Mouse (Mus musculus): ENCODE measurements around the gene Astl. TPM values are rescaled to one million over a fixed set of nuclear protein-coding genes. Genes with fewer than 3 reads are reported as not detected.
A peak's percentile ranks its signal among the peaks of the same experiment; 100 is the strongest.

The Astl gene
- polyA plus RNA-seq, 1 experiment from 2014 or later: not detected

DNA sequence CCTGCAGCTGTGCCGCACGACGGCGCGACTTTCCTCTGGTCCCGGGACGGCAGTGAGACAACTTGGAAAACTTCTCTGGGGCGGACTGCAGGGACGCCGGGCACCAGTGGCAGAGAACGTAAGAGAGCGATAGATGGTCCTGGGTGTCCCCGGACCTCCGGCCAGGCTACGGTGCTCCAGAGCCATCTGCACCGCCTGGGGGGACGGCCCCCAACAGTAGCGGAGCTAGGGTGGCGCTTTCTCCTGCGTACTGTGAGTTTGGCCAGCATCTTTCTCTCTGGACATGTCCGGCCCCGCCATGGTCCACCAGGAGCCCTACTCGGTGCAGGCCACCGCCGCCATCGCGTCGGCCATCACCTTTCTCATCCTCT, 24.8 kb downstream of the Astl start:
- POLR2A ChIA-PET: interaction anchor here (1.2 kb wide), 1 partner anchor 67 kb away, joined by 3 read pairs; no protein-coding TSS in a partner anchor
- TF ChIP-seq CTCF (IDR thresholded peaks at IDR 0.05): no peak
- no peak for DNase-seq (ENCODE audit: low read depth, low spot score)
- in situ Hi-C loops (cut with MboI; ENCODE audit: low pct_unique_long_range_greater_than_20kb): loop anchor here (5.0 to 25.0 kb wide), 2 partner anchors 64 to 199 kb away; partner anchors contain the start of gene Gpat2
- H3K27me3 ChIP-seq: peaks cover 59% of the 10 kb centered on the region
- ATAC-seq: peak; percentile 19
- CTCF ChIA-PET: interaction anchor here (0.7 to 2.4 kb wide), 19 partner anchors 11 to 195 kb away, joined by 3 to 12 read pairs (median 4); partner anchors contain the start of gene Gpat2

DNA sequence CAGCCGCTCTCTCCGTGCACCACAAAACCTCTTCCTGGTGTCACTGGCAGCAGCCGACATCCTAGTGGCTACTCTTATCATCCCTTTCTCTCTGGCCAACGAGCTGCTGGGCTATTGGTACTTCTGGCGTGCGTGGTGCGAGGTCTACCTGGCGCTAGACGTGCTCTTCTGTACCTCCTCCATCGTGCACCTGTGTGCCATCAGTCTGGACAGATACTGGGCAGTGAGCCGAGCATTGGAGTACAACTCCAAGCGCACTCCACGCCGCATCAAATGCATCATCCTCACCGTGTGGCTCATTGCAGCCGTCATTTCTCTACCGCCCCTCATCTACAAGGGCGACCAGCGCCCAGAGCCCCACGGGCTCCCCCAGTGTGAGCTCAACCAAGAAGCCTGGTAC, 25.3 kb downstream of the Astl start:
- DNase-seq (ENCODE audit: low read depth, low spot score) (no peak), ATAC-seq (peak; percentile 9)
- ChIA-PET CTCF (interaction anchor here (1.0 to 2.0 kb wide), 6 partner anchors 11 to 138 kb away, joined by 3 to 9 read pairs (median 4); partner anchors contain the start of gene Gpat2), POLR2A (no interaction called here)
- in situ Hi-C loops (cut with MboI; ENCODE audit: low pct_unique_long_range_greater_than_20kb): loop anchor here (5.0 to 25.0 kb wide), 2 partner anchors 64 to 199 kb away; partner anchors contain the start of gene Gpat2
- peaks cover 59% of the 10 kb centered on the region for H3K27me3 ChIP-seq
- no peak for TF ChIP-seq CTCF (IDR thresholded peaks at IDR 0.05)

DNA sequence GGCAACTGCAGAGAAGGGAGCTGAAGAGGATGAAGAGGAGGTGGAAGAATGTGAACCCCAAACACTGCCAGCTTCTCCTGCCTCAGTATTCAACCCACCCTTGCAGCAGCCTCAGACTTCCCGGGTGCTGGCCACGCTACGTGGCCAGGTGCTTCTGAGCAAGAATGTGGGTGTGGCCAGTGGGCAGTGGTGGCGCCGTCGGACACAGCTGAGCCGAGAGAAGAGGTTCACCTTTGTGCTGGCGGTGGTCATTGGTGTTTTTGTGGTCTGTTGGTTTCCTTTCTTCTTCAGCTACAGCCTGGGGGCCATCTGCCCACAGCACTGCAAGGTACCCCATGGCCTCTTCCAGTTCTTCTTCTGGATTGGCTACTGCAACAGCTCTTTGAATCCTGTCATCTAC, 26.0 kb downstream of the Astl start:
- TF ChIP-seq CTCF (IDR thresholded peaks at IDR 0.05): no peak
- peaks cover 62% of the 10 kb centered on the region for H3K27me3 ChIP-seq
- DNase-seq (ENCODE audit: low read depth, low spot score) (no peak), ATAC-seq (no peak)
- ChIA-PET CTCF (interaction anchor here (0.9 to 2.0 kb wide), 3 partner anchors 18 to 89 kb away, joined by 3 to 9 read pairs (median 3); no protein-coding TSS in a partner anchor), POLR2A (no interaction called here)
- in situ Hi-C loops (cut with MboI; ENCODE audit: low pct_unique_long_range_greater_than_20kb): loop anchor here (5.0 to 25.0 kb wide), 2 partner anchors 63 to 198 kb away; partner anchors contain the start of gene Gpat2

DNA sequence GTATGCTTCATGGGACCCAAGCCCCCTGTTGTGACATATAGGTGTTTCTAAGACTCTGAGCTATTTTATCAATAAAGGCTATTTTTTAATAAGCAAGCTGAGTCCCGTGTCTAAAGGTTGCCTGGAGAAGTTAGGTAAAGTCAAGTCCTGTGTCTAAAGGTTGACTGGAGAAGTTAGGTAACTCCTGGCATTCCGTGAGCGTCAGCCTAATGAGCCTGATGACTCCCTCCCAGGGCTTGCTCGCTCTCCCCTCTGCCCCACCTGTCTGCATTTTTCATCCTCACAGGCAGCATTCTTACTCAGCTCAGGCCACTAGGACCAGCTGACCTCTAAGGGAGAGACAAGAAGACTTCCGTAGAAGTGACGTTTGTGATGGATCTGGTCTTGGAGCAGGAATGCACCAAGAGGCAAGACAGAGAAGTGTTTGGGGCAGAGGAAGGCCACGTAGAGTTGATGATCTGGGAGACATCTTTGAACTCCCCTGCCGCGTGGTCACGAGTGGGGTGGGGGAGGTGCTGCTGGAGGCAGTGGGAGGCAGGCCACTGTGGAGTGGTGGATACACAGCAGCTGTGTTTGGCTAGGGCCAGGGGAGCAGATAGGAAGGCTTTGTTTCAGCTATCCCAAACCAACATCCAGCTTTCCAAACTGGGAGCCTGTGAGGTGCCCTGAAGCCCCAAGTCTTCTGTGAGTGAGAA, 28.8 kb downstream of the Astl start:
- peaks cover 48% of the 10 kb centered on the region for H3K27me3 ChIP-seq
- DNase-seq (ENCODE audit: low read depth, low spot score) (no peak), ATAC-seq (no peak)
- ChIA-PET CTCF (interaction anchor here (1.3 to 1.9 kb wide), 4 partner anchors 9 to 192 kb away, joined by 3 to 5 read pairs (median 4); no protein-coding TSS in a partner anchor), POLR2A (interaction anchor here (0.6 kb wide), 1 partner anchor 9 kb away, joined by 3 read pairs; no protein-coding TSS in a partner anchor)
- TF ChIP-seq CTCF (IDR thresholded peaks at IDR 0.05): no peak
- in situ Hi-C loops (cut with MboI; ENCODE audit: low pct_unique_long_range_greater_than_20kb): loop anchor here (25.0 kb wide), 1 partner anchor 195 kb away; no protein-coding TSS in a partner anchor

DNA sequence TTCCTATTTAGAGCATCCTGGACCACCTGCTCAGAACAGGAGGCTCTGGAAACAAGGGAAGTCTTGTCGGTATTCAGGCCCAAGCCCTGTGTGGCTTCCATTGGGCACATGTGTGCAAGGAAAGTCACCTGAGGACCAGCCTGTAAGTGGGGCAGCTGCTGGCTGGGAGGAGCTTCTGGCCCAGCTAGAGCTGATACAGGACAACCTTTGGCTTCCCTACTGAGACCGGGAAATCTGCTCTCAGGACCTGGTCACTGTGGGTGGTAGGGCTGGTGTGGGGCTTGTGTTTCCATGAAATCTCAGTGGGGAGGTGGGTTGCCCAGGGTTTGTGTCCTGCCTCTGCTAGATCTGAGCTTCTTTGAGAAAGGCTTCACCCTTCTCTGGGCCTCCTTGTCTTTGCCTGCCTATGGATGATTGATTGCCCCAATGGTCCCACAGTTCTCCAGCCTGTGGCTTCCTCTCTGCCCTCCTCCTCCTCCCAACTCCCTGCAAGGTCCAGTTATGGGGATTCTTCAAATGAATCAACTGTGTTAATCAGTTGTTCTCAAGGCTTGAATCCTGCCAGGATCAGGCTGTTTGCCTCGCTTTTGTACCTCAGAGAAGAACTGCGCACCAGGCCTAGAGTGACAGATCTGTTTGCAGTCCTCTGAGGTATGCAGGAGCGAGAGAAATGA, 31.4 kb downstream of the Astl start:
- CTCF ChIA-PET: no interaction called here
- no peak for DNase-seq (ENCODE audit: low read depth, low spot score)
- TF ChIP-seq CTCF (IDR thresholded peaks at IDR 0.05): no peak
- ATAC-seq: no peak
- POLR2A ChIA-PET: interaction anchor here (0.6 kb wide), 1 partner anchor 117 kb away, joined by 4 read pairs; no protein-coding TSS in a partner anchor
- H3K27me3 ChIP-seq: peaks cover 25% of the 10 kb centered on the region
- in situ Hi-C loops (cut with MboI; ENCODE audit: low pct_unique_long_range_greater_than_20kb): loop anchor here (25.0 kb wide), 1 partner anchor 192 kb away; no protein-coding TSS in a partner anchor

DNA sequence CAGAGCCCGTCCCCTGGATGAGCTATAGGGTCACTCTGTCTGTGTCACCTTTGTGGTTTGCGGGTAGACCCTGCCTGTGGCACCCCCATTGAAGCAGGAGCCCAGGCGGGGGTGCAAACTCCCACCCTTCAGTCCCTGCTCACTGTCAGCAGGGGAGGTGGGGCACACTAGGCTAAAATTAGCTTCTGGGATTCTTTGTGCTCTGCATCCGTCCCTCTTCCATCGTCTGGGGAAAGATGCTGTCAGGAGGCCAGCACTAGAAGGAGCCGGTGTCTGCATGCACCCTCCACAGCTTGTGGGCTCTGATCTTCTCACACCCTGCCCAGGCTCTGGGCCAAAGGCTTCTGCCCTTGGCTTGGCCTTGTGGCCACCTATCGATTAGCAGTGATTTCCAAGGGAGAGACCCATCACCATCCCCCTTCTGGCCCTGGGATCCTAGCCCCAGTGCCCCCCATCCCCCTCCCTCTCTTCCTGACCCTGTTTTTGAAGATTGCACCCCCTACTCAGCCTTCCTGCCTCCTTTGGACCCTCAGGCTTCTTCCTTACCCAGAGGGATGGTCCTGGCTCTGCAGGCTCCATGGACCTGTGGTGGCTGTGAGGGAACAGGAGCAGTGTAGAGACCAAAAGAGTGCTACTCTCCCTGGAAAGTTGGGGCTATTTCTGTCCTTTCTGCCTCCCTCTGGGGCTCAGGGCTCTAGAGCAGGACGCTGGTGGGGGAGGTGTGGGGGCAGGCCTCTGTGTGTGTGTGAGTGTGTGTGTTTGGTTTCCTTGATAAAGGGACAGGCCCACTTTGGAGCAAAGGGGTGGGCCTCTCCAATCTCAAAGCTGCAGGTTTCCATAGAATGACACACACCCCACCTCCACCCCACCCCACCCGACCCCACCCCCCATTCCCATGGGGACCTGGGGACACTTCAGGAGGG, 32.4 kb downstream of the Astl start:
- ATAC-seq: no peak
- H3K27me3 ChIP-seq: peaks cover 19% of the 10 kb centered on the region

DNA sequence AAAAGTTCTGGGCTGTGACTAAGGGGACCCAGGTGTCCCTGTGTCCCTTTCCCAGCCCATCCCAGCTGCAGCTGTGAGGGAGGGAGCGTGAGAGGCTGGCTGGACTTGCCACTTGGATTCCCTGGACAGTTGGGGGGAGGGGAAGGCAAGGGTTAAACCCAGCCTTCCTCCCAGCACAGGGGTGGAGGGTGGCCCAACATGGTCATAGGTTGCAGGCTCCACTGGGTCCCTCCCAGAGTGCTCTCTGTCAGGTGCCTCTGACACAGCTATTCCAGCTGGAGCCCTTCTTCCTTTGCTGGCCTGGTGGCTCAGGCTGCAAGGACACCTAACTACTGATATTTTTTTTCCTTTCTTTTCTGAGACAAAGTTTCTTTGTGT, 33.0 kb downstream of the Astl start:
- H3K27me3 ChIP-seq: peaks cover 12% of the 10 kb centered on the region
- in situ Hi-C loops (cut with MboI; ENCODE audit: low pct_unique_long_range_greater_than_20kb): loop anchor here (25.0 kb wide), 1 partner anchor 191 kb away; no protein-coding TSS in a partner anchor

More for the DNA sequence above, 32.4 kb downstream of the Astl start:
- CTCF ChIA-PET: no interaction called here
- in situ Hi-C loops (cut with MboI; ENCODE audit: low pct_unique_long_range_greater_than_20kb): loop anchor here (25.0 kb wide), 1 partner anchor 191 kb away; no protein-coding TSS in a partner anchor
- POLR2A ChIA-PET: interaction anchor here (0.9 kb wide), 1 partner anchor 20 kb away, joined by 3 read pairs; no protein-coding TSS in a partner anchor
- no peak for DNase-seq (ENCODE audit: low read depth, low spot score)
- TF ChIP-seq CTCF (IDR thresholded peaks at IDR 0.05): no peak

DNA sequence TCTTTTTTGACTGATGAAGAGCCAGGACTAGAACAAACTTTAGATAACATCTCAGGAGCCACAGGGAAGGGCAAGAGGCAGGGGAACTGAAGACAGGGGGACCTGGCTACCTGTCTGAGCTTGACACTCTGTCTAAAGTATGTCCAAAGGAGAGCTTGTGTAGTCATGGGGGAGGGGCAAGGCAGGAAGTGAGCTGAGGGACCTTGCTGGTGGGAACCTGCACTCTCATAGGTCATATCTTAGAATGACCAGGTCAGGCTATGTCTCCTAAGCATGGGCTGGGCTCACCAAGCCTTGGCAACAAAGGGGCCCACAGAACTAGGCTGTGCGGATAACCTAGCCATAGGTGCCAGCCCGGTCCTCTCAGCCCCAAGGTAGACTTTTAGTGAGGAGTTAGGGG, 33.6 kb downstream of the Astl start:
- peaks cover 6% of the 10 kb centered on the region for H3K27me3 ChIP-seq
- in situ Hi-C loops (cut with MboI; ENCODE audit: low pct_unique_long_range_greater_than_20kb): loop anchor here (25.0 kb wide), 1 partner anchor 190 kb away; no protein-coding TSS in a partner anchor
- POLR2A ChIA-PET: interaction anchor here (0.6 to 0.9 kb wide), 2 partner anchors 19 to 49 kb away, joined by 3 to 7 read pairs; no protein-coding TSS in a partner anchor
- ATAC-seq (no peak), DNase-seq (ENCODE audit: low read depth, low spot score) (no peak)
- CTCF ChIA-PET: interaction anchor here (0.8 kb wide), 1 partner anchor 58 kb away, joined by 3 read pairs; no protein-coding TSS in a partner anchor
- TF ChIP-seq CTCF (IDR thresholded peaks at IDR 0.05): no peak

More for the DNA sequence above, 33.0 kb downstream of the Astl start:
- POLR2A ChIA-PET: interaction anchor here (0.6 to 0.9 kb wide), 2 partner anchors 19 to 50 kb away, joined by 3 to 7 read pairs; no protein-coding TSS in a partner anchor
- no peak for DNase-seq (ENCODE audit: low read depth, low spot score)
- CTCF ChIA-PET: interaction anchor here (0.8 kb wide), 1 partner anchor 58 kb away, joined by 3 read pairs; no protein-coding TSS in a partner anchor
- no peak for ATAC-seq
- TF ChIP-seq CTCF (IDR thresholded peaks at IDR 0.05): no peak

DNA sequence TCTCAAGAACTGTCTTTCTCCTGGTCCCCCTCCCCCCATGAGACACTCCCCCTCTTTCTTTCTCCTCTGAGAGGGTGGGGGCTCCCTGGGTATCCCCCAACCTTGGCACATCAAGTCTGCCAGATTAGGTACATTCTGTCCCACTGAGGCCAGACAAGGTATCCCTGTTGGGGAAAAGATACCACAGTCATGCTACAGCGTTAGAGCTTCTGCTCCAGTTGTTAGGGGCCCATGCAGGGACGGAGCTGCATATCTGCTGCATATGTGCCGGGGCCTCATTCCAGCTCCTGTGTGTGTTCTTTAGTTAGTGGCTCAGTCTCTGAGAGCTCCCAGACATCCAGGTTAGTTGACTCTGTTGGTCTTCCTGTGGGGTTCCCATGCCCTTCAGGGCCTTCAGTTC, 35.7 kb downstream of the Astl start:
- in situ Hi-C loops (cut with MboI; ENCODE audit: low pct_unique_long_range_greater_than_20kb): loop anchor here (25.0 kb wide), 1 partner anchor 188 kb away; no protein-coding TSS in a partner anchor

More for the DNA sequence above, 35.7 kb downstream of the Astl start:
- no peak for DNase-seq (ENCODE audit: low read depth, low spot score)
- TF ChIP-seq CTCF (IDR thresholded peaks at IDR 0.05): no peak
- ChIA-PET CTCF (interaction anchor here (1.2 to 1.4 kb wide), 2 partner anchors 11 to 18 kb away, joined by 3 to 5 read pairs; partner anchors contain the start of gene Adra2b), POLR2A (no interaction called here)
- peaks cover 1% of the 10 kb centered on the region for H3K27me3 ChIP-seq
- no peak for ATAC-seq
